Mouse (Mus musculus) hindbrain, embryonic 10.5 days (tissue): Measurements from ENCODE around the gene Tbxa2r. TPM values are rescaled to one million over a fixed set of nuclear protein-coding genes. Genes with fewer than 3 reads are reported as not detected.

Experiments
- DNase-seq: peaks from one replicate; pipeline ENCODE4 v3.0.0-alpha.2; 2017; ENCODE audit warnings: low spot score
- H3K27ac ChIP-seq: fragments of 300-500 bp; sonication (generic); 2 replicates; pipeline ENCODE4 v1.5.1; 2016; ENCODE audit warnings: mild to moderate bottlenecking, moderate library complexity
- H3K27me3 ChIP-seq: fragments of 300-500 bp; sonication (generic); 2 replicates; pipeline ENCODE4 v1.6.1; 2016; ENCODE audit warnings: mild to moderate bottlenecking; ENCODE audit not compliant: poor library complexity, insufficient read depth, severe bottlenecking
- H3K36me3 ChIP-seq: fragments of 300-500 bp; sonication (generic); 2 replicates; pipeline ENCODE4 v1.6.1; 2016; ENCODE audit warnings: mild to moderate bottlenecking, moderate library complexity
- H3K4me1 ChIP-seq: fragments of 300-500 bp; sonication (generic); replicated peaks from 2 replicates; pipeline ENCODE4 v1.6.1; 2016; ENCODE audit warnings: mild to moderate bottlenecking
- H3K4me3 ChIP-seq: fragments of 300-500 bp; sonication (generic); 2 replicates; pipeline ENCODE4 v1.5.1; 2016; ENCODE audit warnings: mild to moderate bottlenecking, moderate library complexity
- H3K9me3 ChIP-seq: fragments of 300-500 bp; sonication (generic); 2 replicates; pipeline ENCODE4 v1.6.1; 2016; ENCODE audit warnings: mild to moderate bottlenecking, moderate library complexity
- WGBS: fragments of 180-500 bp; shearing (Covaris S2); methylation state at CpG from one replicate; pipeline ENCODE4 v1.1.7; 2016; 5-methylcytosine and 5-hydroxymethylcytosine counted together
- polyA plus RNA-seq: library from polyadenylated mRNA; unstranded; fragments of >200 nt; fragmentation: Nextera tagmentation; extraction: Ambion mirVana; gene quantifications from 2 replicates; pipeline ENCODE4 v1.2.1, GENCODE M21; 2016

Gene Tbxa2r
- polyA plus RNA-seq, 1 experiment from 2014 or later: 3.3 TPM

DNA sequence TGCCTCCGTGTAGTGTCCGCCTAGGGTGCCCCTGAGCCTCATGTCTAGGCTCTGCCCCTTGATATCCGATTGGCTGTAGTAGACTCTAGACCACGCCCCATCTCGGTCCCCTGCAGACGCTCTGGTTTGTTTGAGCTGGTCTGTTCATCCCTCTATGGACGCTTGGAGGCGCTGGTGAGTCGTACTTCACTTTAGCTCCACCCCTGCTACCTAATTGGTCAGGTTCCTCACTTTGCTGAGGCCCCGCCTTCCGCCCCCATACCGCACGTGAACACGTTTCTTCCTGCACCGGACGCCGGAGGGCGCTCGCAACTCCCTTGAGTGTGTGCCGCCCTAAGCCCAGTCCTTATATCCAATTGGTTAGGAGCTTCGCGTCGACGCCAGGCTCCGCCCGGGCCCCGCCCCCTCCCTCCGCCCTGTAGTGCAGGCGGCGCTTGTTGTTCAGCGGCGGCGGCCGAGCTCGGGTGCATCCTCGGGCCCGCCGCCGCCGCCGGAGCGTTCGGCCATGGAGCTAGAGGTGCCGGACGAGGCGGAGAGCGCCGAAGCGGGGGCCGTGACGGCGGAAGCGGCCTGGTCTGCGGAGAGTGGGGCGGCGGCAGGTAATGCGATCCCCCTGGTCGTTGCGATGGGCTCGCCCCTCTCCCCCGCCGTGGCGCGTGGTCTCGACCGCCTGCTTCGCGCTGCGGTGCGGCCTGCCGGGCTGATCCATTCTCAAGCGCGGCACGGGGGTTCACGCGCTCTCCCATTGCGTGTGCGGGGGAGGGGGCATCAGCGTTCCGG is 35.8 kb upstream of the Tbxa2r start, which contains the start of gene Pip5k1c:
Gene Pip5k1c (plus strand): TSS at position 410 of the 780 bp plus-strand sequence.
- H3K4me3 ChIP-seq: peak within 1 kb of the TSS; percentile 84
- 0 out of 2 replicates have a peak, but pooled peaks cover 12% of the 10 kb centered on the region for H3K36me3 ChIP-seq
- peak; percentile 100 for DNase-seq
- peaks cover 42% of the 10 kb centered on the region for H3K4me1 ChIP-seq
- peaks cover 42% of the 10 kb centered on the region for H3K27me3 ChIP-seq
- no peaks in the 10 kb centered on the region for H3K9me3 ChIP-seq
- WGBS: under 1% methylated on average over 80 of the region's 80 CpGs
- peak within 1 kb of the TSS; percentile 95 for H3K27ac ChIP-seq

DNA sequence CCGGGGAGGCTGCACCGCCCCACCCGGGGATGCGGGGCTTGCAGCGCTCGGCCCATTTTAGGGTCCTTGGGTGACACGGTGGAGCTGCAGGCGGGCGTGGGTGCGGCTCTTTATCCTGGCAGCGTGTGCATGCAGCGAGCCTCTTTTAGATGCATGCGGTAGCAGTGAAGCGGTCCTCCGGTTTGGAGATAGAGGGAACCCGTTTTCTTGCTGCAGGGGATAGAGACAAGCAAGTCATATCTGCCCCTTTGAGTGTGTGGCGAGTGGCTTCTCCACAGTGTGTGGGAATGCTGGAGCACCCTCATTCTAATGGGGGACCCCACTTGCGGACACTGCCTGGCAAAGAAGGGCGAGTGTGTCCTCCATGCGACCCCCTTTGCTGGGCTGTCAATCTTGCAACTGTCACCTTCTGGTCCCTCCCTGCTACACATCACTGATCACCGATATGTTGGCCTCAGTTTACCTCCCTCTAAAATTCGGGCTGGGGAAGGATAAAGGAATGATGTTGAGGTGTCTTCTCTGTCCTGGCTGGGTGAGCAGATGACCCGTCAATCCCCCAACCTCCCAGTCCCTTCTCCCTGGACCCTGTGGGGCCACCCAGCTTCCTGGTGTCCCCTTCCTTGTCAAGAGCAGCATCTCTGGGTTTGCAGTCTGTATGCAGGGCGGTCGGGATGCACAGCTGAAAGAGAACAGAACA is 35.0 kb upstream of the Tbxa2r start:
- H3K4me3 ChIP-seq: peak overlapping the region; percentile 84

DNA sequence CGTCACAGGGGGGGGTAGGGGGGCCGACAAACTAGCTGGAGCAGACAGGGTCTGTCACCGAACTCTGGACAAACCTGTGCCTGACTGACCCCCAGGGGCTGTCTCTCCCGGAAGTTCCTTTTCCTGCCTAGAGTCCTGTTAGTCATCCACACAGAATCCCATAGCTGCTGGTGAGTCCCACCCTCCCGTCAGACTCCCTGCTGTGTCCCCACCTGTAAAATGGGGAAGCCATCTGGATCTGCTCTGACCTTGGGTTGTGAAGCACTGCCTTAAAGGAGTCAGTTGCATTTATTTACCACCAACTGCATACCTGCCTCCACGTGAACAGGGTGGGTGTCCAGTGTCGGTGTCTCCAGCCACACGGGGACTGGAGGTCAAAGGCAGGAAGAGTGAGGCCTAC is 34.1 kb upstream of the Tbxa2r start:
- peaks cover 20% of the 10 kb centered on the region for H3K36me3 ChIP-seq
- 58% methylated on average over 8 of the region's 8 CpGs for WGBS
- DNase-seq: no peak
- H3K4me3 ChIP-seq: peak overlapping the region; percentile 84
- H3K27me3 ChIP-seq: peaks cover 29% of the 10 kb centered on the region
- peaks cover 50% of the 10 kb centered on the region for H3K4me1 ChIP-seq
- H3K9me3 ChIP-seq: no peaks in the 10 kb centered on the region
- peak overlapping the region; percentile 0; the same call in 1 of the 2 replicates for H3K27ac ChIP-seq

More for the DNA sequence above, 35.0 kb upstream of the Tbxa2r start:
- Histone ChIP-seq H3K27ac (peak overlapping the region; percentile 95), H3K9me3 (no peaks in the 10 kb centered on the region), H3K36me3 (peaks cover 18% of the 10 kb centered on the region), H3K27me3 (peaks cover 35% of the 10 kb centered on the region), H3K4me1 (peaks cover 45% of the 10 kb centered on the region)
- DNase-seq: no peak
- WGBS: 4% methylated on average over 25 of the region's 25 CpGs

DNA sequence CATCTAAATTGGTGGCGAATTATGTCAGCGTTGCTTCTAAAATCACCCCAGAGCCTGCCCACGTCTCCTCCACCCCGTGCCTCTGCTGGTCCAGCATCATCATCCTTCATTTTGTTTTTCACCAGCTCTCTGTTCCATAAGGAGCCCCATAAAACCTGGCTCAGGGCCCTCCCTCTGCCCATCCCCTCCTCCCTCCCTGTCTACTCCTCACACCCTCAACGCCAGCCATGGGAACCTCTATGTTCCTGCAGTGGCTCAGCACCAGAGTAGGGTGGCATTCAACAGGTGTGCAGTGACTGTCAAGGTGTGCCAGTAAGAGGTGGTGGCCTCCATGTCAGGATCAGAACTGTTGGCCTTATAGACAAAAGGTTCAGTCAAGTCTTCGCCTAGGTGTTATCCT is 33.3 kb upstream of the Tbxa2r start:
- Histone ChIP-seq H3K9me3 (no peaks in the 10 kb centered on the region), H3K27ac (no peak overlapping the region), H3K27me3 (peaks cover 21% of the 10 kb centered on the region), H3K36me3 (peaks cover 20% of the 10 kb centered on the region), H3K4me1 (peaks cover 57% of the 10 kb centered on the region), H3K4me3 (no peak overlapping the region)
- 96% methylated on average over 6 of the region's 6 CpGs for WGBS
- no peak for DNase-seq

DNA sequence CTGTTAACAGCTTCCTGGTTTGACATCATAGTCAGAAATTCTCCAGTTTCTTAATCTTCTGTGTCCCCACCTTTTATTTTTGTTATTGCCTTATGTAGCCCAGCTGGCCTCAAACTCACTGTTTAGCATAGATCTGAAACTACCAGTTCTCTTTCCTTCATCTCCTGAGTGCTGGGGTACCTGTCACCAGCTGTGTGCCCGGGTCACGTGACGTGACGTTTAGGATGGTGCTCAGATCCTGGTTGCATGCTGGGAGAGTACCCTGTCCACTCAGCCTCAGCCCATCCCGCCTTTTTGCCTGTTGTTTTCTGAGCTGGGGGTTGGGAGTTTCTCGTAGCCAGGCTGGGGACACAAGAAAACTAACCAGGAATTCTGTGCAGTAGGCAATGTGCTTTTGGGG is 31.3 kb upstream of the Tbxa2r start:
- Histone ChIP-seq H3K36me3 (peaks cover 20% of the 10 kb centered on the region), H3K27me3 (peaks cover under 1% of the 10 kb centered on the region; the same call in 1 of the 2 replicates), H3K27ac (peak overlapping the region; percentile 60), H3K9me3 (no peaks in the 10 kb centered on the region), H3K4me3 (no peak overlapping the region; the same call in 1 of the 2 replicates), H3K4me1 (peaks cover 69% of the 10 kb centered on the region)
- 72% methylated on average over 6 of the region's 6 CpGs for WGBS
- DNase-seq: no peak

DNA sequence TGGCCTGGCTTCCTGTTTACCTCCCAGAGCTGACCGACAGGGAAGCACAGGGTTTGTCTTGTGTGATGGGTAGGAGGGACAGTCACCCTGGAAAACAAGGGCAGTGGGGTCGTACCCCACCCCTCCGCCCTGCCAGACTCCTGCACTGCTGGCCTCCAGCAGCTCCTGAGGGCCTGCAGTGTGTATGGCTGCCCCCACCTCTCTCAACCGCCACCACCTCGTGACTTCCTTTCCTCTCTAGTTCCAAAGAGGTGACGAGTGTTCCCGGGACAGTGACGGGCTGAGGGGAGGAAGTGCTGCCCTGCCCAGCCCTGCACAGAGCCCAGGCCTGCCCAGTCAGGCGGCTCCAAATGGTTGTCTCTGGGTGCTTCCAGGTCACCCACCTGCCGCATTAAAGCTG is 30.7 kb upstream of the Tbxa2r start:
- Histone ChIP-seq H3K27ac (peak overlapping the region; percentile 60), H3K4me3 (no peak overlapping the region; the same call in 1 of the 2 replicates), H3K27me3 (no peaks in the 10 kb centered on the region), H3K4me1 (peaks cover 74% of the 10 kb centered on the region), H3K9me3 (no peaks in the 10 kb centered on the region), H3K36me3 (peaks cover 24% of the 10 kb centered on the region)
- DNase-seq: no peak
- WGBS: 62% methylated on average over 10 of the region's 10 CpGs

DNA sequence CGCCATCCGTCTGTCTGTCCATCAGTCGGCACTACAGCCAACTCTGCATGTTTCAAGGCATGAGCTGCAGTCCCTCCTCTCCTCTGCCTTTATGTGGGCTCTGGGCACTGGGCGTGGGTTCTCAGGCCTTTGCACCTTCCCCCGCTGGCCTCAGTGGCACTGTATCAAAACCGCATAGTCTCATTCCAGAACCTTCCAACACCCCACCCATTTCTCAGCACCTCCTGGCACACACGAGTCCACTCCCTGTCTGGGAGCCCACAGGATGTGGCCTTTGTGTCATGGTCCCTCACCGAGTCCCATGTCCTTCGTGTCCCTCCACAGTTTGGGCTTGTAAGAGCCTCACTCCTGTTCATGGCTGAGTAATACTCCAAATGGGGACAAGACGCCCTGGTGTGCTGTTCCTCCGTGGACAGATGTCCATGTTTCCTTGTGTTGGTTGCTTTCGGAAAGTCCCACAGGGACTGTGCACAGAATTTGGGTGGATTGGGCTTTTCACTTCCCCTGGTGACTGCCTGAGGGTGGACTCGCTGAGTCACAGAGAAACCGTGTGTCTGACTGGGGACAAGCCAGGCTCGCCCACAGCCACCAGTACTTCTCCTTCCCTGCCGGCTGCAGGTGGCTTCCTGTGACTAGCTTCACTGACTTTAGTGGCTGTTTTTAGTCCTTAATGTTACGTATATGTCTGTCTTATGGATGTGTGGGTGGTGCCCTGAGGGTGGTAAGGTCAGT is 30.0 kb upstream of the Tbxa2r start:
- no peaks in the 10 kb centered on the region for H3K27me3 ChIP-seq
- no peak for DNase-seq
- H3K36me3 ChIP-seq: peaks cover 31% of the 10 kb centered on the region
- 93% methylated on average over 17 of the region's 17 CpGs for WGBS
- 0 out of 2 replicates have a peak overlapping the region, but pooled peaks have one; percentile 26 for H3K27ac ChIP-seq
- no peaks in the 10 kb centered on the region for H3K9me3 ChIP-seq
- H3K4me3 ChIP-seq: no peak overlapping the region
- H3K4me1 ChIP-seq: peaks cover 78% of the 10 kb centered on the region

DNA sequence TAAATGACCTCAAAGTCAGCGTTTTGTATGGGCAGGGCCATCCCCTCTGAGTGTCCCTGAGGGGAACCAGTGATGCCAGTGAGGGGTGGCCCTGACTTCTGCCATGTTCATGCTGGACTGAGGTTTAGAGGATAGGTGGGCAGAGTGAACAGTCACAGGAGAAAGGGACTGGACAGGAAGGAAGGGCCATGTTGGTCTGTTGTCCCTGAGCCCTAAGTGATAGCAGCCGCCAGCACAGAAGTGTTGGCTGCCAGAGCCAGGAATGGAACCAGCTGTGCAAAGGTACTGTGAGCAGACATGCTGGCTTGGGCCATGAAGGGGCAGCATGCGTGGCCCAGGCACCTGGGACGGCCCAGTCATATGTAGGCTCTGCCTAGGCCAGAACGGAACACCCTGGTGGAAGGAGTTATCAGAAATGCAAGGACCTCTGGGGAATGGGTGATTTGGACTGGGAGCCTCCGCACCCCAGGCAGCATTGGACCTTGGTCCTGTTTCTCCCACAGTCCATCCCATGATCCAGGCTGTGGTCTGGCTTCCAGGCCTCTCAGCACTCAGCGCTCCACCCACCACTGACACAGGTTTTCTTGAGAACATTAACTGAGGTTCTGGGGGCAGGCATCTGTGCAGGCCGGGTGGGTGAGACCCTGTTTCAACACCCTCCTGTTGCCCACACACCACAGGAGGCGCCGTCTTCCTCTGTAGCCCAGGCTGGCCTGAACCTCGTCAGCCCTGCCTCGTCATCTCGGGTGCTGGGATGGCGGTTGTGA is 28.8 kb upstream of the Tbxa2r start:
- DNase-seq: no peak
- 90% methylated on average over 14 of the region's 14 CpGs for WGBS
- peaks cover 76% of the 10 kb centered on the region for H3K4me1 ChIP-seq
- H3K27ac ChIP-seq: peak overlapping the region; percentile 36; the same call in 1 of the 2 replicates
- H3K27me3 ChIP-seq: no peaks in the 10 kb centered on the region
- no peak overlapping the region for H3K4me3 ChIP-seq
- H3K9me3 ChIP-seq: no peaks in the 10 kb centered on the region
- peaks cover 33% of the 10 kb centered on the region for H3K36me3 ChIP-seq

DNA sequence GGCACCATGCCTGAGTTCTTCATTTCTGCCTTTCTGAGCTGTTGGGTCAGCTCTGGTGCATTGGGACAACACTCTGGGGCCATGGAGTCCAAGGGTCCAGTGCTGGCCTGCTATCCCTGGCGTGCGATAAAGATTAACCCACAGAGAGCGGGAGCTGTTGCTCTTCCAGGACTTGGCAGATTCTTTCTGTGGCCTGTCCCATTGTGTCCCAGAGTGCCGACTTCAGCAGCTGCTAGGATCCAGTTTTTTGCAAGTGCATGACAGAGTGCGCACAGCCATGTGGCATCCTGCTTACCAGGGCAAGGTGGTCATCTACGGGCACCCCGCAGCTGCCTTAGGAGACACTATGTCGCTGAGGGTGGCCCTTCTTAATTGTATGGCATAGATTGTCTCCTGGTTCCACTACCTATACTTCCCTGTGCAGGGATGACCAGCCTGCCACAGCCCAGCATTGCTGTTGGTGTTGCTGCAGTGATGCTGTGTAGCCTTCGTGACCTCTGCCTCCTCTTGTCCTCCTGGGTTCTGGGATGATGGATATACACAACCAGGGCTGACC is 28.1 kb upstream of the Tbxa2r start:
- H3K9me3 ChIP-seq: no peaks in the 10 kb centered on the region
- peaks cover 36% of the 10 kb centered on the region for H3K36me3 ChIP-seq
- no peaks in the 10 kb centered on the region for H3K27me3 ChIP-seq
- WGBS: 85% methylated on average over 9 of the region's 9 CpGs
- H3K27ac ChIP-seq: no peak overlapping the region
- peaks cover 78% of the 10 kb centered on the region for H3K4me1 ChIP-seq
- DNase-seq: no peak
- no peak overlapping the region for H3K4me3 ChIP-seq

DNA sequence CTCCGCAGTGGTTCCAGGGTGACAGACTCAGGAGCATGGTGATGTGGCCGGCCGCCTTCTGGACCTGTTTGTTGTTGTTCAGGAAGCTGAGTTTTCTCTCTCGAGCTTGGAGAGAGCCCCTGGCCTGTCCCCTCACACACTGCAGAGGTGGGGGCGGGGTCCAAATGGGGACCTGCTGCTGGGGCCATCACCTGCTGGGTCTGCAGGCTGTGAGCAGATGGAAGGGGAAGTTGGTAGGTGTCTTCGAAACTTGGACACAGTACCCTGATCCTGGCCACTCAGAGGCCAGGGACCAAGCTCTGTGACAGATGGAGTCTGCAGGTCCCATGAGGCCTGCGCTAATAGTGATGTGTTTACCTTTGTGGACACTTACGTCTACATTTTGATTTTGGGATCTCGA is 27.2 kb upstream of the Tbxa2r start:
- Histone ChIP-seq H3K4me3 (no peak overlapping the region), H3K36me3 (peaks cover 37% of the 10 kb centered on the region), H3K4me1 (peaks cover 78% of the 10 kb centered on the region)

DNA sequence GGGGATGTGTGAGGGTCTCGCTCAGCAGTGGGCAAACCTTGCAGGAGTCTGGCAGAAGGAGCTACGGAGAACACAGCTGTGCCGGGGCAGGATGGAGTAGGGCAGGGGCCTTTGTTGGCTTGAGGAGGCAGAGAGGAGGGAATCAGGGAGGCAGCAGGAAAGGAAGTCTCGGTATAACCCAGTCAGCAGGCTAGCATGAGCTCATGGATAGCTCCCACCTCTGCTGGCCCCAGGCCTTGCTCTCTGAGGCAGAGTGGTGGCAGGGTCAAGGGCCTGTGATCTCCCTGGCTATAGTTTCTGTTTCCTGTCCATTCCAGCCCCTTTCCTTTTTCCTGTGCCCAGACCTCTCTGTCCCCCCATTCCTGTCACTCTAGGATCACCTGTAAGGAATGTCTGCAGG is 26.2 kb upstream of the Tbxa2r start:
- H3K4me3 ChIP-seq: peak overlapping the region; percentile 23; the same call in 1 of the 2 replicates
- peak overlapping the region; percentile 53 for H3K27ac ChIP-seq
- H3K4me1 ChIP-seq: peaks cover 77% of the 10 kb centered on the region

More for the DNA sequence above, 27.2 kb upstream of the Tbxa2r start:
- H3K27me3 ChIP-seq: no peaks in the 10 kb centered on the region
- H3K27ac ChIP-seq: no peak overlapping the region
- 80% methylated on average over 9 of the region's 9 CpGs for WGBS
- no peak for DNase-seq
- no peaks in the 10 kb centered on the region for H3K9me3 ChIP-seq

More for the DNA sequence above, 26.2 kb upstream of the Tbxa2r start:
- no peaks in the 10 kb centered on the region for H3K27me3 ChIP-seq
- H3K36me3 ChIP-seq: peaks cover 47% of the 10 kb centered on the region
- H3K9me3 ChIP-seq: no peaks in the 10 kb centered on the region
- no peak for DNase-seq
- WGBS: 60% methylated on average over 4 of the region's 4 CpGs
